Mouse (Mus musculus) forebrain, embryonic 13.5 days (tissue): ENCODE measurements around the gene Selenom. TPM values are rescaled to one million over a fixed set of nuclear protein-coding genes. Genes with fewer than 3 reads are reported as not detected.

Experiments used
- ATAC-seq: fragments of 200-750 bp; cut with Nextera tagmentation; 2 replicates; pipeline ENCODE4 v1.8.0; 2017
- H3K27ac ChIP-seq: fragments of 300-500 bp; sonication (generic); 2 replicates; pipeline ENCODE4 v1.5.1; 2015; ENCODE audit warnings: inconsistent platforms, mild to moderate bottlenecking, moderate library complexity
- H3K27me3 ChIP-seq: fragments of 300-500 bp; sonication (generic); 2 replicates; pipeline ENCODE4 v1.6.1; 2015; ENCODE audit warnings: mild to moderate bottlenecking, inconsistent platforms
- H3K36me3 ChIP-seq: fragments of 300-500 bp; sonication (generic); 2 replicates; pipeline ENCODE4 v1.6.1; 2015; ENCODE audit warnings: mild to moderate bottlenecking, inconsistent platforms; ENCODE audit not compliant: poor library complexity, severe bottlenecking
- H3K4me1 ChIP-seq: fragments of 300-500 bp; sonication (generic); 2 replicates; pipeline ENCODE4 v1.6.1; 2015; ENCODE audit warnings: inconsistent platforms
- H3K4me2 ChIP-seq: fragments of 300-500 bp; sonication (generic); 2 replicates; pipeline ENCODE4 v1.6.1; 2015; ENCODE audit warnings: inconsistent platforms, mild to moderate bottlenecking, moderate library complexity
- H3K4me3 ChIP-seq: fragments of 300-500 bp; sonication (generic); 2 replicates; pipeline ENCODE4 v1.5.1; 2015; ENCODE audit warnings: mild to moderate bottlenecking, inconsistent platforms
- H3K9ac ChIP-seq: fragments of 300-500 bp; sonication (generic); 2 replicates; pipeline ENCODE4 v1.6.1; 2015; ENCODE audit warnings: mild to moderate bottlenecking, inconsistent platforms
- H3K9me3 ChIP-seq: fragments of 300-500 bp; sonication (generic); replicated peaks from 2 replicates; pipeline ENCODE4 v1.6.1; 2016; ENCODE audit warnings: inconsistent platforms
- WGBS: fragments of 180-500 bp; shearing (Covaris S2); methylation state at CpG from one replicate; pipeline ENCODE4 v1.1.7; 2015; 5-methylcytosine and 5-hydroxymethylcytosine counted together
- polyA plus RNA-seq: library from polyadenylated mRNA; unstranded; fragments of >200 nt; fragmentation: Nextera tagmentation; extraction: Ambion mirVana; gene quantifications from 2 replicates; pipeline ENCODE4 v1.2.1, GENCODE M21; 2015

Selenom gene
- polyA plus RNA-seq, 1 experiment from 2014 or later, result 30.3 TPM

DNA sequence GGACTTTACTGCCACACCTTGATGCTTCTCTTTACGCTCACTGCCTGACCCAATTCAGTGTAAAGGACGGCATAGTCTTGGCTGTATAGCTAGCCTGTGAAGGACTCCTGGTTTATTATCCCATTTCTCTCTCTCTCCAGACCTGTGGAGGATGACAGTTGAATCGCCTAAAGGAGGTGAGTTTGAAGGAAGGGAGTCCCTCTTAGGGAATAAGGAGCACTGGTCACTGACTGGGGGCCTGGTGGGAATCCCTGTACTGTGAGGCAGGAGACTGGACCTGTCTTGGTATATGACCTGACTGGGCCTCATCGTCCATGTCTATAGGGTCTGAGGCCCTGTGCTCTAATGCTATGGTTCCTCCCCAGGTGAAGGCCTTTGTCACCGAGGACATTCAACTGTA lies 1.6 kb downstream of the Selenom start:
- H3K4me1 ChIP-seq, result peaks cover 25% of the 10 kb centered on the region
- 77% methylated on average over 5 of the region's 5 CpGs for WGBS
- no peak overlapping the region for H3K4me3 ChIP-seq
- no peaks in the 10 kb centered on the region for H3K9me3 ChIP-seq
- peaks cover 38% of the 10 kb centered on the region for H3K27me3 ChIP-seq
- no peak for ATAC-seq
- no peak overlapping the region for H3K27ac ChIP-seq
- peaks cover 8% of the 10 kb centered on the region; the same call in 1 of the 2 replicates for H3K36me3 ChIP-seq
- no peak overlapping the region for H3K9ac ChIP-seq
- H3K4me2 ChIP-seq, result peak overlapping the region; percentile 68; the same call in 1 of the 2 replicates

DNA sequence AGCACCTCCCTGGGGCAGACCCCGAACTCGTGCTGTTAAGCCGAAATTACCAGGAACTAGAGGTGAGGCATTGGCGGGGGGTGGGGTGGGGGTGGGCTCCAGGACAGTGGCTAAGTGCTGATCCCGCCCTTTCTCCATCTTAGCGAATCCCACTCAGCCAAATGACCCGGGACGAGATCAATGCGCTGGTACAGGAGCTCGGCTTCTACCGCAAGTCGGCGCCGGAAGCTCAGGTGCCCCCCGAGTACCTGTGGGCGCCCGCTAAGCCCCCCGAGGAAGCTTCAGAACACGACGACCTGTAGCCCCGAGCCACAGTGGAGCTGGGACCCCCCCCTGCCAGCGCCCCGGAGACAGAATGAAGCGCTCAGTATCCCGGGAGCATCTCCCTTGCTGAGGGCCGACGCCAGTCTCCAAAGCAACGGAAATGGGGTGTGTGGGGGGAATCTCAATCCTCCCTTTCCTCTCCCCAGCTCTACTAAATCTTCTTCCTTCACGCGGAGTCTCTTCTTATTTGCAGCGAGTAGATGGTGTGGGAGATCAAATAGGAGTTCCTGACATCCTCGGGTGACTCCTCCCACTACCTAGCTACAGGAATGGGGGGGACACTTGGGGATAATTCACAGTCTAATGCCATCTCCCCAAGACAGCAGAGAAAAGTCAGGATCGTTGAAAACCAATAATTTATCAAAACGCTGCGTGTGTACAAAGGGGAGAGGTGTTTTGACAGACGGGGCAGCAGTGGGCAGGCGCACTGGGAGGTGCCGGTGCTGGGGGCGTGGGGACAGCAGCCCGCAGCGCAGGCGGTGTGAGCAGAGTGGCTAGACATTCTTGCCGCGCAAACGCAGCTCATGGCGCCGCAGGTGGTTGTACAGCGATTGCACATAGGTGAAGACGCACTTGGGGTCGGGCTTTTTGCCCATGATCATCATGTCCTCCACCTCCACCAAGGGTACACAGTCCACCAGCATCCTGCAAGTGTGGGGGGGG lies 2.7 kb downstream of the Selenom start:
- Histone ChIP-seq H3K4me1 (peaks cover 25% of the 10 kb centered on the region), H3K27ac (no peak overlapping the region), H3K9ac (peak overlapping the region; percentile 60), H3K4me3 (peak overlapping the region; percentile 38), H3K27me3 (peaks cover 38% of the 10 kb centered on the region), H3K4me2 (peak overlapping the region; percentile 77), H3K36me3 (peaks cover 18% of the 10 kb centered on the region), H3K9me3 (no peaks in the 10 kb centered on the region)
- ATAC-seq, result peak; percentile 43; the same call in 1 of the 2 replicates
- 1% methylated on average over 50 of the region's 50 CpGs for WGBS

DNA sequence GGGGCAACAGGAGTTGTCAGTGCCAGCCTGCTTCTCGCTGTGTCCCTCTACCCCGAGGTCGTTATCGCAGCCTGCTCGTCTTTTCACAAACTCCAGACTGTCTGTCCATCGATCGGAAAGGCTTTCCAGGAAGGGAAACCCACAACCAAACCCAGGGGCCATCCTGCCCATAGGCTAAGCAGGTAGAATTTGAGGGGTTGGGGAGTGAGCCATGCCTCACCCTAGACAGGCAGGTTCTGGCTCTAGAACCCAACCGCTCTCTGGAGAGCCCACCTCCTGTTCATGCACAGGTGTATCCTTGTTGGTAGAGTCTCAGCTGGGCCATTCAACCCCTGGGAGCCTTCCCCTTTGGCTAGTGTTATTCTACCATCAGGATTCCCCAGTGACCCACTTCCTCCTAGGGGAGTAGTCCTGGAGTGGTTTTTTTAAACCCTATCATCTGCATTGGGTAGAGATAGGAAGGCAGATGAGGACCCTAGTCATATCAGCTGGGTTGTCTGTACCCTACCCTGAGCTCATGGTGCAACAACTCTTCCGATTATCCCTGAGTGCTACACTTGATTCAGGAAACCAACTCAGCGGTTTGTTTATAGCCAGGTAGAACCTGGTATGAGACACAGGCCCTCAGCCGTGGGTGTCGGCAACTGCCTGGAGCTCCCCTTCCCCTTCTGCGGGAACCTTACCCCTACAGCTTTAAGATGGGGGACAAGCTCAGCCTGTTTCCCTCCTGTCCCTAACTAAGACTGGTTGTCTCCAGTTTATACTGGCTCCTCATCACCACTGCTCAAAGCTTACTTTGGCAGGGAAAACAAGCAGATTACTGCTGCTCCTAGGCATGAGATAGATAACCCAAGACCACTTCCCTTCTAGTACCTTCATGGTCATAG lies 3.6 kb downstream of the Selenom start:
- no peak for ATAC-seq
- Histone ChIP-seq H3K27ac (no peak overlapping the region), H3K9me3 (no peaks in the 10 kb centered on the region), H3K4me3 (peak overlapping the region; percentile 38), H3K4me2 (peak overlapping the region; percentile 77), H3K9ac (peak overlapping the region; percentile 60; the same call in 1 of the 2 replicates), H3K4me1 (peaks cover 25% of the 10 kb centered on the region), H3K27me3 (peaks cover 38% of the 10 kb centered on the region), H3K36me3 (peaks cover 28% of the 10 kb centered on the region)
- 56% methylated on average over 13 of the region's 13 CpGs for WGBS

DNA sequence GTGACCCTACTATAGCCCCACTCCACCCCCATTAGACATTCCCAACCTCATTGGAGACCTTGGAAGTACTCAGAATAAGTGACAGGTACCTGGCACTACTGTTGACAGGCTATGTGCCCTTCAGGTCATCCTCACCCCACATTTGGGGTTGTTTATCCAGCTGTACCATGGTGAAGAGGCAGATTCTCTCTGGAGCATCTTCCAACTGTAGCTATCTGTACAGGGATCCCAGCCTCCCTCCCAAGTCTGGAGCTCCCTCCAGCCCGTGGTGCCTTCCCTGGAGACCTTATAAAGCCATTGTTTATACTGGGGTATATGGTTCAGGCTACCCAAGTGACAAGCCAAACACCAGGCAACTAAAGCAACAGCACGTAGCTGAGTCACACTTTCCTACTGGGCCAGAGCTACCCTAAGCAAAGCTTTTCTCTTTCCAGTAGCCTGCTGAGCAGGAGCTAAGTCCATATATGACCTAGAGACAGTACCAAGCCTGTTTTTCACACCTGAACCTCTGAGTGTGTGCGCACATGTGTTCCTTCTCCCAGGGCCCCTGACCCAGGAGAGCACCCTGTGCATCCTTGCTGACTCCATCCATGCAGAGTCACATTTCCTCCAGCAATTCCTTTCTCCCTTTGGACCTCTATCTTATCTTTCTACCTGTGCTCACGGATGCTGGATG lies 4.7 kb downstream of the Selenom start:
- Histone ChIP-seq H3K9me3 (no peaks in the 10 kb centered on the region), H3K4me2 (no peak overlapping the region), H3K9ac (no peak overlapping the region), H3K4me3 (no peak overlapping the region), H3K27ac (no peak overlapping the region), H3K27me3 (peaks cover 38% of the 10 kb centered on the region), H3K36me3 (peaks cover 30% of the 10 kb centered on the region), H3K4me1 (peaks cover 25% of the 10 kb centered on the region)
- 86% methylated on average over 4 of the region's 4 CpGs for WGBS
- no peak for ATAC-seq

DNA sequence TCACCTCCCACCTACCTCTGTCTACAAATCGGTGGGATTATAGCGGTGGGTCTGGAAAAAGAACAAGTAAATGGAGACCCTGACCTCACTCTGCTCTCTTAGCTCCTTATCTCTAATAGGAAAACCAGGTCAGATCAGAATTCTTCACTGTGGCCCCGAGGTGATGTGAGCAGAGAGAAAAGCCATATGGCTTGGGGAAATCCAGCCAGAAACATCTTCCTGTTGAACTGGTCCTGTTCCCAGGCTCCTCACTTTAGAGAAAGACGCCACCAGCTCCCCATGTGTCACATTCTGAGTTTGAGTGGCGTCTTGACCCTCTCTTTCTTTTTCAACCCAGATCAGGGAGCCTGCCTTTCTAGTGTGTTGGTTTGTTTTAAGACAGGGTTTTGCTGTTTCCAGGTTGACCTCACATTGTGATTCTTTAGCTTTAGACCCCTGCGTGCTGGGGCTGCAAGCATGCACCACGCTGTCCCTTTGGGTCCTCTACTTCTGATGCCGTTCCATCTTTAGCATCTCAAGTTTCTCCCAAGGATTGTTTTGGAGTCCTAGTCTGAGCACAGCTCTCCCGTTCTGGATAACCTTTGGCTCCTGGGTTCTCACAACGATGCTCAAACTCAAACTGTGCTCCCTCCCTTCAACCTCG lies 5.4 kb downstream of the Selenom start:
- no peaks in the 10 kb centered on the region for H3K9me3 ChIP-seq
- 90% methylated on average over 11 of the region's 11 CpGs for WGBS
- no peak overlapping the region for H3K4me3 ChIP-seq
- no peak overlapping the region for H3K27ac ChIP-seq
- H3K4me1 ChIP-seq, result peaks cover 22% of the 10 kb centered on the region
- H3K27me3 ChIP-seq, result peaks cover 35% of the 10 kb centered on the region
- peaks cover 37% of the 10 kb centered on the region for H3K36me3 ChIP-seq
- no peak for ATAC-seq
- no peak overlapping the region for H3K9ac ChIP-seq
- no peak overlapping the region for H3K4me2 ChIP-seq

DNA sequence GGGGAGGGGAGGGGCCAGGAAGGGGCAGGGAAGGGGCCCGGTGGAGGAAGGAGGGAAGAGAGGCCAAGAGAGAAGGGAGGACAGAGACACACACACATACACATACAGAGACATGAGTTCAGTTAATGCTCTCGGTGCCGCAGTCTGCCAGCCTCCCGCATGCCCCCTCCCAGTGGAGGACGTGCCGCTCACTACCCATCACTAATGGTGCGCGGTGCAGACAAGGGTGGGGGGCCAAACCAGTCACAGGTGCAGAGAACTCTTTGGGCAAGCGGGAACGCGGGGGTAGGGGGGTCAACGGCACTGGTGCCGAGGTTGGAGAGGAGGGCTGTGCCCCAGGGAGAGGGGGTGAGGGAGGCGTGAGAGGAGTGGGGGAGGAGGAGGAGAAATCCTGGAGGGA lies 6.4 kb downstream of the Selenom start:
- Histone ChIP-seq H3K9ac (no peak overlapping the region), H3K27me3 (peaks cover 25% of the 10 kb centered on the region), H3K4me2 (no peak overlapping the region), H3K4me3 (no peak overlapping the region), H3K27ac (no peak overlapping the region), H3K36me3 (peaks cover 39% of the 10 kb centered on the region), H3K9me3 (no peaks in the 10 kb centered on the region), H3K4me1 (peaks cover 13% of the 10 kb centered on the region)
- ATAC-seq, result no peak
- 79% methylated on average over 14 of the region's 14 CpGs for WGBS

DNA sequence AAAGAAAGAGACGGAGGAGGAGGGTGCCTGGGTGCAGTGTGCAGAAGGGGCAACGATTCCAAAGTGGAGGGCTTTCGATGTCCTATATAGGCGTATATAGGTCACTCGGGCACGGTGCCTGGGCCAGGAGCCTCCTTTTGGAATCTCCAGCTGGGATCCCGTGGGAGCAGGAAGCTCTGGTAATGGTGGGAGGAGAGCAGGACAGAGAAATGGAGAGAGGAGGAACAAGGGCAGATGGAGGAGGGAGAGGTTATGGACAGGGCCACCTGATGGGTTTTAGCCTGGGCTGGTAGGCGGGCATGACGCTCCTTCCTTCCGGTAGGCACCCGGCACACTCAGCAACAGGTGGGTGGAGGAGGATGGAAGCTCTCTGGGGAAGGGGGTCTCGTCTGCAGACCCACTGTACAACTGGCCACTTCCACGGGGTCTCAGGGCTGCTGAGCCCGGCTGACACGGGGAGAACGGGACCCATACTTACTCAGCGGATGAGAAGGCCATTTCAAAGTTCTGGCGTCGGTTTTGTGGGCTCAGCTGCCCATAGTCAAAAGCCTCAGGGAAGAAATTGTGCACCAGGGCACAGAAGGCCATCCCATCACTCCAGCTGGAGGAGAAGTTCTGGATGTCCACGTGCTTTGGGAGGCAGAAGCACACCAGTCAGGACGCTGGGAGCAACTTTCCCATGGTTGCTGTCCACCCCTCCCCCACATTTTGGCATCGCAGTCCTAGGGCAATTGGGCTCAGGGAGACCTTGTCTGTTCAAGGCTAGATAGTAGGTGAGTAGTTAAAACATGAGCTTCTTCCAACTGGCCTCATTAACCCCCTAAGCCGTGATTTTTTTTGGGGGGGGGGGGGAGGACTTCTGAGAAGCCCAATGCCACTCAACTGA lies 7.1 kb downstream of the Selenom start:
- no peak overlapping the region for H3K27ac ChIP-seq
- H3K9me3 ChIP-seq, result no peaks in the 10 kb centered on the region
- no peak overlapping the region for H3K9ac ChIP-seq
- peaks cover 13% of the 10 kb centered on the region for H3K4me1 ChIP-seq
- no peak overlapping the region for H3K4me3 ChIP-seq
- H3K27me3 ChIP-seq, result peaks cover 18% of the 10 kb centered on the region
- no peak overlapping the region for H3K4me2 ChIP-seq
- ATAC-seq, result no peak
- WGBS, result 85% methylated on average over 23 of the region's 23 CpGs
- H3K36me3 ChIP-seq, result peaks cover 44% of the 10 kb centered on the region

DNA sequence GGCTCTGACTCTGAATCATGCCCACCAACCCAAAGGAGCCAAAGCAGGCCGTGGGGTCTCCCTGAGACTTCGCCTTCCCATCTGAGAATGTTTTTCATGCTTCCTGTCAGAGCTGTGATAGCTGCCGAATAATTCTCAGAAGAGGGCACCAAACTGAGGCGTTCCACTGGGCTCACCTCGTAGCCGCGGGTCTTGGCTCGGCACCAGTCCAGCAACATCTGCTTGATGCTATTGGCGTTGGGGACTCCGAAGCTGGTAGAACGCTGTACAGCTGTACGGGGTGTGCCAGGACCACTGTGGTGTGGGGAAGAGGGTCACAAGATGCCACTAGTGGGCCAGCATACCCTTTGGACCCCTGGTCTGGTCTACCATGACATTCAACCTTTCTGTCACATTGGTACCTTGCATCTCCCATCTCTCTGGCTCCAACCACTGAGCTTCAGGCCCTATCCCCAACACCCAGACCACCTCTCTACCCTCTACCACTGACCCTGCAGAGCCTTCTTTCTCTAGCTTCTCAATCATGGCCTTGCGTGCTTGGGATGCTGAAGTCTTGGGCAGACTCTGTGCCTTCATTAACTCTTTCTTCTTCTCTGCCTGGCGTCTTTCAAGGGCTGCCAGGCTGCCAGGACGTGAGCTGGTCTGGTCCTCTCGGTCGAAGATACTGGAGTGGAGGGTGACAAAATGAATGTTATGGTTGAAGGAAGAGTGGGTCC lies 8.0 kb downstream of the Selenom start:
- WGBS, result 94% methylated on average over 17 of the region's 17 CpGs
- no peak overlapping the region for H3K4me3 ChIP-seq
- no peak overlapping the region for H3K4me2 ChIP-seq
- H3K36me3 ChIP-seq, result peaks cover 50% of the 10 kb centered on the region
- H3K27ac ChIP-seq, result no peak overlapping the region
- no peaks in the 10 kb centered on the region for H3K9me3 ChIP-seq
- no peak overlapping the region for H3K9ac ChIP-seq
- ATAC-seq, result no peak
- peaks cover 5% of the 10 kb centered on the region for H3K4me1 ChIP-seq
- peaks cover 10% of the 10 kb centered on the region for H3K27me3 ChIP-seq

DNA sequence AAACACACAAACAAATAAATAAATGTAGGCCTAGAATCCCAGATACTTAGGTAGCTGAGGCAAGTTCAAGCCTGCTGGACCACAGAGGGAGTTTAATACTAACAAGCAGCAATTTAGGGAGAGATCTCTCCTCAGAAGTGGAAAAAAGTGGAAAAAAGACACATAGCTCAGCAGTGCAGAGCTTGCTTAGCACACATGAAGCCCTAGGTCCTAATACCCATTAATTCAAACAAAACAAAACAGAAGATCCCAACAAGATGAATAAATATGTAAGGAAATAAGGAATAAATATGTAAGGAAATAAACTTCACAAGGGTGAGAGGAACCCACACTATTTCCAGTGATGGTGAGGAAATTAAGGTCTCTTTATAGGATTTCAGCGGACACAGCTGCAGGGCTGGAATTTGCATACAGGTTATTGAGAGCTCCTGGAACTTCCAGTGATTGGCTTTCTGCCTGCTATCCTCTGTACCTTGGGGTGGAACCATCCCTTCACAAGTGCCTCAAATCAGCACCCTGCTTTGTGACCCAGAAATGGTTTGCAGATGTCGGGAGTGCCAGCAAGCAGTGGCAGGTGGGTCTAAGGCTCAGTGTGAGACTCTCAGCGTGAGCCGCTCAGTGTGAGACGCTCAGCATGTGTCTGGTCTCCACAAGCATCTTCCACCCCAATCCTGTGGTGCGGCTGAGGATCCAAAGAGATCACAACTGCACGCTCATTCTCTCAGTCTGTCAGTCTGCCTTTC lies 9.5 kb downstream of the Selenom start:
- ATAC-seq, result no peak
- Histone ChIP-seq H3K9me3 (no peaks in the 10 kb centered on the region), H3K27me3 (no peaks in the 10 kb centered on the region), H3K4me3 (no peak overlapping the region), H3K4me1 (no peaks in the 10 kb centered on the region), H3K4me2 (no peak overlapping the region), H3K36me3 (peaks cover 65% of the 10 kb centered on the region), H3K27ac (no peak overlapping the region), H3K9ac (no peak overlapping the region)
- 89% methylated on average over 7 of the region's 7 CpGs for WGBS

DNA sequence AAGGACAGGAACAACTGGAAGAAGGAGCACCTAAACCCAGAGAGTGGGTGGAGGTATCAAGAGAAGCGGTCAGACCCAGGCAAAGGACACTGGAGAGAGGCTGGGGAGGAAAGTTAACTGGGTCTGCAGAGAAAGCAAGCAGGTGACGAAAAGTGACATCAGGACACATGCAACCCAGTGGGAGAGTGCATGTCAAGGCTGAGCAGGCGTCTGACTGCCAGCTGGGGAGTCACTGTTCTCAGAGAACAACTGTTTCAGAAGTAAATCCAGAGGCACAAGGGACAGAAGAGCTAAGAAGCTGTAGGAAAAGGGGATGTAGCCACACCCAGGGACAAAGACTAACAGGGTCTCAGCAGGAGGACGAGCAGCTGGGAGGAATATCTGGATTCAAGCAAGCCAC lies 11.1 kb downstream of the Selenom start:
- ATAC-seq, result no peak
- 90% methylated on average over 4 of the region's 4 CpGs for WGBS
- Histone ChIP-seq H3K9me3 (no peaks in the 10 kb centered on the region), H3K4me1 (no peaks in the 10 kb centered on the region), H3K36me3 (peaks cover 78% of the 10 kb centered on the region), H3K4me3 (no peak overlapping the region), H3K27ac (no peak overlapping the region), H3K4me2 (no peak overlapping the region), H3K27me3 (no peaks in the 10 kb centered on the region), H3K9ac (no peak overlapping the region)
